Mouse (Mus musculus) thymus, adult 2 months (tissue): Measurements from ENCODE around the gene Usp2. TPM values are rescaled to one million over a fixed set of nuclear protein-coding genes. Genes with fewer than 3 reads are reported as not detected.
A peak's percentile ranks its signal among the peaks of the same experiment; 100 is the strongest.

Experiments used
- DNase-seq: peaks from one replicate; pipeline ENCODE4 v3.0.0; 2021
- H3K27ac ChIP-seq: fragments of 200-500 bp; 2 replicates; pipeline ENCODE4 v1.5.1; 2012; ENCODE audit warnings: low read length, control low read depth; ENCODE audit not compliant: control insufficient read depth, insufficient read depth
- H3K27me3 ChIP-seq: fragments of 200-500 bp; 2 replicates; pipeline ENCODE4 v1.6.1; 2012; ENCODE audit warnings: mild to moderate bottlenecking, low read length, moderate library complexity, mixed read lengths; ENCODE audit not compliant: control insufficient read depth, insufficient read depth
- H3K36me3 ChIP-seq: fragments of 200-500 bp; 2 replicates; pipeline ENCODE4 v1.6.1; 2012; ENCODE audit warnings: mild to moderate bottlenecking, low read length, moderate library complexity; ENCODE audit not compliant: control insufficient read depth, insufficient read depth
- H3K4me1 ChIP-seq: fragments of 200-500 bp; replicated peaks from 2 replicates; pipeline ENCODE4 v1.6.1; 2012; ENCODE audit warnings: low read length; ENCODE audit not compliant: control insufficient read depth, insufficient read depth
- H3K4me3 ChIP-seq: fragments of 200-500 bp; 2 replicates; pipeline ENCODE4 v1.5.1; 2012; ENCODE audit warnings: mild to moderate bottlenecking, low read length, control low read depth, moderate library complexity; ENCODE audit not compliant: control insufficient read depth, insufficient read depth
- CTCF ChIP-seq: fragments of 200-500 bp; IDR thresholded peaks from 2 replicates; pipeline ENCODE4 v1.5.1; 2012; ENCODE audit warnings: mild to moderate bottlenecking, control low read depth, low read length, moderate library complexity, borderline replicate concordance; ENCODE audit not compliant: control insufficient read depth, poor library complexity, insufficient read depth; ENCODE audit errors: extremely low read depth
- POLR2A ChIP-seq: fragments of 200-500 bp; IDR thresholded peaks from 2 replicates; pipeline ENCODE4 v1.6.1; 2012; ENCODE audit warnings: mild to moderate bottlenecking, low read length, control low read depth, moderate library complexity; ENCODE audit not compliant: control insufficient read depth, poor library complexity, insufficient read depth; ENCODE audit errors: extremely low read depth
- WGBS: fragments of 180-500 bp; shearing (Covaris S2); methylation state at CpG from one replicate; pipeline ENCODE4 v1.1.7; 2018; 5-methylcytosine and 5-hydroxymethylcytosine counted together
- polyA plus RNA-seq: library from polyadenylated mRNA; depleted of rRNA; stranded (reverse); fragments of >200 nt; gene quantifications from 2 replicates; pipeline ENCODE4 v1.2.3, GENCODE M21; 2012; rRNA removed

The Usp2 gene
- polyA plus RNA-seq: 4.5 and 6.8 TPM in 2 replicates

DNA sequence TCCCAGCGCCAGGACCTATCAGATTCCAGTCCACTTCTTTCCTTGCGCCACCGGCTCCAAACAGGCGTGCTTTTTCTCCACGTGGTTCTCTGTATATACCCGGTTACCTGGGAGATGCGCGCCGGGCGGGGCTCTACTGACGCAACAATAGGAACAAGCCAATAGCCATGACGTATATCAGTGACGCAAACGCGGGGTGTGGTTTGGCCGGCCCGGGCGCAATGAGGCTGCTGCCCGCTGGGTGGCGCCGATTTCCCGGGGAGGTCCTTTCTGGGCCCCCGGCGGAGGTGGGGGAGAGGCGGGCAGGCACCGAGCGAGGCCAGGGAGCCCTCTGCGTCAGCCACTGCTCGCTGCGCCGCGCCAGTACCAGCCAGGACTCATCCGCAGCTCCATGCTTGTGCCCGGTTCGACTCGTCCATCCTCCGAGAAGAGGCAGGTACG, at the start of gene Usp2:
Gene Usp2 (plus strand): TSS at position 237 of the 441 bp plus-strand sequence.
- H3K27ac ChIP-seq: no peak within 1 kb of the TSS
- H3K27me3 ChIP-seq: no peaks in the 10 kb centered on the region
- peak within 1 kb of the TSS; percentile 69 for H3K4me3 ChIP-seq
- H3K4me1 ChIP-seq: peaks cover 25% of the 10 kb centered on the region
- no peaks in the 10 kb centered on the region for H3K36me3 ChIP-seq
- DNase-seq: peak; percentile 100
- TF ChIP-seq CTCF: peak; percentile 97
- no peak for TF ChIP-seq POLR2A
- WGBS: under 1% methylated on average over 38 of the region's 38 CpGs

GRCm38 (mm10) chr9:44017846-44018245, 49.0 kb upstream of the Usp2 start:
- Histone ChIP-seq H3K36me3 (no peaks in the 10 kb centered on the region), H3K27me3 (no peaks in the 10 kb centered on the region), H3K27ac (peak overlapping the region; percentile 80), H3K4me1 (peaks cover 66% of the 10 kb centered on the region), H3K4me3 (no peak overlapping the region)
- no peak for TF ChIP-seq POLR2A
- no peak for TF ChIP-seq CTCF
- no peak for DNase-seq
- 50% methylated on average over 5 of the region's 5 CpGs for WGBS

- Histone ChIP-seq H3K4me3 (no peak overlapping the region), H3K27ac (peak overlapping the region; percentile 91), H3K36me3 (no peaks in the 10 kb centered on the region), H3K27me3 (no peaks in the 10 kb centered on the region), H3K4me1 (peaks cover 60% of the 10 kb centered on the region)
- DNase-seq: peak; percentile 52
- no peak for TF ChIP-seq POLR2A
- no peak for TF ChIP-seq CTCF
- 6% methylated on average over 7 of the region's 7 CpGs for WGBS
Observed at GRCm38 (mm10) chr9:44020001-44020400, 46.8 kb upstream of the Usp2 start.

DNA sequence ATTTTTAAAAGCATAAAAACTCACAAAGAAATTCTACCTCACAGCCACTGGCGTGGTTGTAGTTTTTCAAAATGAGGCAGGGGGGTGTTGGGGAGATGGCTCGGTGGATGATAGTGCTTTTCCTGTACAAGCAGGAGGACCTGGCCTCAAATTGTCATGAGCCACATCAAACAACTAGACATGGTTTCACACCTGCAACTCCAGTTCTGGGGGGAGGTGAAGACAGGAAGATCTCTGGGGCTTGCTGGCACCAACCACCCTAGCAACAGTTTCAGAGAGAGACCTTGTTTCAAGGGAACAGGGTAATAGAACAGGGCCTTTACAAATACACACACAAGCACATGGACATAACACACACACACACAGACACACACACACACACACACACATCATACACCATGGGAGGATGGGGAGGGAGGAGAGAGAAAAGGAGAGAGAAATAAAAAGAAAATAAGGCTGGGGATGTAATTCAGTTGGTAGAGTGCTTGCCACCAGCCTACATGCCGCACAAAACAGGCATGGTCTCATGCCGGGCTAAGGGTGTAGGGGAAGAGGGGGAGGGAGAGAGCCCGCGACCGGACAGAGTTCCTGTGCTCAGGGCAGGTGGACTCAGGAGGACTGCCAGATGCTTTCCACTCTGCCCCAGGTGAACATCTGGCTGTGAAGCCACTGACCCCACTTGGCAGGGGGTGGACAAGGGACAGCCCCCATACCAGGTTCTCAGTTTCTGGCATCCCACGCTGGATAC, 44.5 kb upstream of the Usp2 start:
- 6% methylated on average over 8 of the region's 8 CpGs for WGBS
- Histone ChIP-seq H3K27ac (peak overlapping the region; percentile 97), H3K36me3 (no peaks in the 10 kb centered on the region), H3K4me1 (peaks cover 60% of the 10 kb centered on the region), H3K4me3 (peak overlapping the region; percentile 29), H3K27me3 (no peaks in the 10 kb centered on the region)
- peak; percentile 83 for DNase-seq
- TF ChIP-seq POLR2A: no peak
- no peak for TF ChIP-seq CTCF

GRCm38 (mm10) chr9:44024096-44024495, 42.7 kb upstream of the Usp2 start:
- no peak for DNase-seq
- Histone ChIP-seq H3K4me3 (no peak overlapping the region), H3K36me3 (no peaks in the 10 kb centered on the region), H3K4me1 (peaks cover 54% of the 10 kb centered on the region), H3K27me3 (no peaks in the 10 kb centered on the region), H3K27ac (peak overlapping the region; percentile 97)
- 6% methylated on average over 3 of the region's 3 CpGs for WGBS
- TF ChIP-seq POLR2A: no peak
- no peak for TF ChIP-seq CTCF

DNA sequence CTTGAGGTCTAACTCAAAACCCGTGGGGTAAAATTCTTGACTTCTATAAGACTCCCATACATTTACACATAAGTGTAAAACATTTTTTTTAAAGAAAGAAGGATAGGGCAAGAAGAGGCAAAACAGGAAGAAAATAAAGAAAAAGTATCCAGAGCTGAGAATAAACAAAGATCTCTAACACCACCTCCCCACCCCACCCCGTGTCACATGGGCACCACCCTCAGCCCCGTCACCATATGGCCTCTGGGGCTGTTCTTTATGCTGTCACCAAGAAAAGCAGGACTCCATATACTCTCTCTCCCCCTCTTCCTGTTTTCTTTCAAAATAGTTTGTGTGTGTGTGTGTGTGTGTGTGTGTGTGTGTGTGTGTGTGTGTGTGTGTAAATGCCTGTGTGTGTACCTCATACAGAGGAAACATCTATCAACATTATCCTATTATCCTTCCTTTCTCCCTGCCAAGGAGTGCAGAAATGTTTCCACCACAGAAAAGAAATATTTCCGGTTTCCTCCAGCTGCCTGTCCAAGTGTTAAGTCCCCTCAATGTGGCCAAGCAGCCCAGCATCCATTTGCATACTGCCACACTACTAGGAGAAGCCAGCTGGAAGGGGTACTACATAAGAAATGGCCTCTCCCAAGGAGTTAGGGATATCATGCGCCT, 37.1 kb upstream of the Usp2 start:
- Histone ChIP-seq H3K36me3 (no peaks in the 10 kb centered on the region), H3K4me3 (no peak overlapping the region), H3K27me3 (no peaks in the 10 kb centered on the region), H3K4me1 (peaks cover 64% of the 10 kb centered on the region), H3K27ac (peak overlapping the region; percentile 96)
- peak; percentile 63 for DNase-seq
- TF ChIP-seq CTCF: no peak
- TF ChIP-seq POLR2A: no peak
- WGBS: 30% methylated on average over 5 of the region's 5 CpGs
